Mouse (Mus musculus) myocyte (in vitro differentiated cells): Measurements from ENCODE around the gene Sema6d.

ENCODE experiments used
- CEBPB ChIP-seq: IDR thresholded peaks from 2 replicates; pipeline ENCODE4 v1.6.1; 2011; ENCODE audit warnings: mild to moderate bottlenecking, moderate library complexity; ENCODE audit not compliant: poor library complexity, insufficient read depth, severe bottlenecking
- MAX ChIP-seq: IDR thresholded peaks from one replicate; pipeline ENCODE4 v1.6.1; 2011; ENCODE audit warnings: low read depth, mild to moderate bottlenecking, control low read depth
- POLR2A ChIP-seq: IDR thresholded peaks from one replicate; pipeline ENCODE4 v1.6.1; 2011; ENCODE audit warnings: low read depth, mild to moderate bottlenecking, control low read depth, moderate library complexity; ENCODE audit not compliant: insufficient read length
- USF1 ChIP-seq: IDR thresholded peaks from one replicate; pipeline ENCODE4 v1.6.1; 2011; ENCODE audit warnings: low read depth, mild to moderate bottlenecking, control low read depth, moderate library complexity

DNA sequence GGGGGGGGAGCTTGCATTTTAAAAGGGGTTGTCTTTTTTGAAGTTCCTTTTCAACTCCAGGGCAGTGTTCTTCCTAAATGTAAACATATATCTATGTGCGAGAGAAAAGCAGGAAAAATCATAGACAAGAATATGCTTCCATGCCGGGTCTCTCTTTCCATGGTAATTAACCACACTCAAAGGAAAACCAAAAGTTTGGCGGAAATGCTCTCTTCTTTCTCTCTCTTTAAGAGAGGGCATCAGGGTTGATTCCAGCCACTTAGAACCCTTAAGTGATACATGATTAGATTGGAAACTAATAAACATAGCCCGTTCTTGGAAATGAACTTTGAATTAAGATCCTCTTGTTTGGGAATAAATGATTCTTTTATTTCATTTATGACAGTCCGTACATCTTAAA lies 519.2 kb downstream of the Sema6d start:
- TF ChIP-seq USF1 (no peak), CEBPB (no peak), POLR2A (no peak), MAX (no peak)
